Mouse (Mus musculus) layer of hippocampus, postnatal 10 days (tissue): Measurements from ENCODE around the gene Lalba. TPM values are rescaled to one million over a fixed set of nuclear protein-coding genes. Genes with fewer than 3 reads are reported as not detected.
"Not testable (repeated sequence)": the region's sequence is repeated elsewhere in the genome, so short reads cannot be mapped to it uniquely, and the experiment has no call there.

ENCODE experiments used
- DNase-seq, 2 experiments: peaks; one replicate each; pipeline ENCODE4 v3.0.0; 2021; ENCODE audit warnings: low spot score in 2 of 2
- long read RNA-seq: library from polyadenylated mRNA; stranded (forward); transcript quantifications from one replicate; pipeline ENCODE4 v2.0.0, GENCODE M21; 2023
- total RNA-seq, 2 experiments: library from RNA; stranded (reverse); gene quantifications; 2 replicates each; pipeline ENCODE4 v1.2.3; 2021

Lalba gene
- total RNA-seq: not detected
- long read RNA-seq: 0 reads

DNA sequence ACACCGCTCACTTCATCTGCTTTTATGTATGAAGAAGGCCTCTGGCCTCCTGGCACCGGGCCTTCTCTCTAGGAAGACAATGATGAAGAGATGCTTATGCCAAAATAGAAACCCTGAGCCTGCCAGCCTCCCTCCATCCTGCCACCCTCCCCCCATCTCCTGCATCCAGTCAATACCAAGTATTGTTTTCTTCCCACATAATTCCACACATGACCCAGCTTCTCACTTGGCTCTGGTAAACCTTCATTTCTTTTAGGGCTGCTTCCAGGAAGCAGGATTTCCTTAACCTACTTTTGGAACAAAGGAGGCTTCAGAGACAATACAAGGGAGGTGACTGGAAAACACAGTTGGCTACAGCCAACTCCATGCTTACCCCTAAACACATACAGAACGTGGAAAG lies at the start of gene Lalba:
TSS of gene Lalba (minus strand) at position 21 of the 400 bp plus-strand sequence.
- DNase-seq: no peak

GRCm38 (mm10) chr15:98532281-98532680 lies 49.8 kb upstream of the Lalba start:
- DNase-seq: no peak

GRCm38 (mm10) chr15:98528066-98528563 lies 45.6 kb upstream of the Lalba start:
- DNase-seq: no peak

DNA sequence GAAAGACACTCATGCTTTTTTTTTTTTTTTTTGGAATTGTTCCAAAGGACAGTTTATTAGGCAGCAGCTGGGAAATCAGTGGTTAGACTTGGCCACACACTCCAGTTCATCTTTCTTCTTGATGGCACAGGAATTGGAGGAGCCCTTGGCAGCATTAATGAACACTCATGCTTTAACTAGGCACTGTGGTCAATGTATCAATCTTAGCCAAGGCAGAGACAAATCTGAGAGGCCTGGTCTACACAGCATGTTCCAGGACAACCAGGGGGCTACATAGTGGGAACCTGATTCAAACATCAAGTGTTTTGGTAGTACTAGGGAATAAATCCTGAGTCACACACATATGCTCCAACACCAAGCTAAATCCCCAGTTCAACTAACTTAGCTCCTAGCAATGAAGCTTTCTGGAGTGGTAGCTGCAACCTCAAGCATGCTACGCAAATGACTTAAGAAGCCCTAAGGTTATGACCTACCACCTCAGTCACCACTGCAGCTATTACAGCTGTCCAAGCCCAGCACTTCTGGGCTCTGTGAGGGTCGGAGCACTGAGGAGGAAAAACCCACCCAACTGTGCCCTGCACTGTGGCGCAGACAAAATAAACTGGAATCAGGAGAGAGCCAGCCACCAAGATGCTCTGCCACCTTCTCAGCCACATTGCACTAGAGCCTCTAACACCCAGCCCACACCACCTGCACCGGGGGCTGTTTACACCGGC lies 44.7 kb upstream of the Lalba start:
- no peak for DNase-seq

GRCm38 (mm10) chr15:98526057-98526456 lies 43.5 kb upstream of the Lalba start:
- no peak for DNase-seq

- DNase-seq: no peak
These were observed 38.7 kb upstream of the Lalba start for GRCm38 (mm10) chr15:98521245-98521644.

DNA sequence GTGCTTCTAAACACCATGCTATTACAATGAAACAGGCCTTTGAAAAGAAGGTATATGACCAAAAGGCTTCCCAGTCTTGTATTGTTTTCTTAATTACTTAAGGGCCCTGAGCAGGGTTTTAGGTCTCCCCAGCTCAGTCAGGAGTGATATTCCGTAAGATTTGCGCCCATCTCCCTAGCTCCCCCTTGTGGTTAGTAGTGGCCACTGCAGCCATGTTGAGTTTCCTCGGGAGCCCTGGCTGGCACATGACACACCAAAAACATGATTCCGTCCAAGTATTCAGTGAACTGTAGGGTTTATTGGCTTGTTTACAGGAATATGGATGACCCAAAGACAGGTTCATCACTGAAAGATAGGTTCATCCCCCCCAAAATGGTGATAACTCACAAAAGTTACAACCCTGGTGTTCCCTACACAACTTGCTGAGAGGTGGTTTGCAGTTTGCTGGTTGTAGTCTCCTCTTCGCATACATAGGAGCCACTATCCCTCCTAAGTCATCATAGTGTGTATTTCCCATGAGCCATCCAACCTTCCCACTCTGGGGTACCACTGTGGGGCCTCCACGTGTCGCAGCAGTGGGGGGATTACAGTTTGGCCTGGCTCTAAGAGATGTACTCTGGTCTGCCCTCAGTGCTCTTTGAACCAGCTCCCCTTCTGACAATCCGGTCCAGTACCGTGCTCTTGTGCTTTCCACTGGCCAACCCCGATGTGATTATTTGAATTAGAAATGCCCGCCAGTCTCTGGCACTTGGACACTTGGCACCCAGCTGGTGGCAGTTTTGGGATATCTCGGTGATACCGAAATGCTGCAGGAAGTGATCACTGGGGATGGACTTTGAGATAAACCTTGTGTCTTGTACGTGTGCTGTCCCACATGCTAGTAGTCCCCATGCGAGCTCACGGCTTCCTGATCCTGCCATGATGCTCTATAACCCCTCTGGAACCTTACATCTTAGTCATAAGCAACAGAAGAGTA lies 35.1 kb upstream of the Lalba start:
- DNase-seq: peak; percentile 69 to 71

DNA sequence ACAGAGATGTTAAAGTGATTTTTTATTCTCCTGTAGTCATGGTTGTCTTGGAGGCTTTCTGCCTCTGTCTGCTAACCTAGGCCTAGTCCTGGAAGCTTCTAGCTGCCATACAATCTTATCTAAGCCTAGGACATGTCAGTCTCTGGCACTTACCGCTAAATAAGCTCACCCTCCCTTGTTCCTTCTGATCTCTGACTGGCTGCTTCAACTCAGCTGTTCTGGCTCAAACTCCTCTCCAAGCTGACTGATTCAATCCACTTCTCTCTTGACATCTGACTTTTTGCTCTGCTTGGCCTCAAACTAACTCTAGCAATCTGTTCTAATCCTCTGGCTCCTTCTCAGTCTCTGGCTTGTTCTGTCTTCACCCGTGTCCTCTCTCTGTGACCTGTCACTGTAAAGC lies 32.3 kb upstream of the Lalba start:
- not testable (repeated sequence) for DNase-seq

GRCm38 (mm10) chr15:98514146-98514545 lies 31.6 kb upstream of the Lalba start:
- DNase-seq: no peak

- not testable (repeated sequence) for DNase-seq
These were observed 31.2 kb upstream of the Lalba start for GRCm38 (mm10) chr15:98513676-98514075.

DNA sequence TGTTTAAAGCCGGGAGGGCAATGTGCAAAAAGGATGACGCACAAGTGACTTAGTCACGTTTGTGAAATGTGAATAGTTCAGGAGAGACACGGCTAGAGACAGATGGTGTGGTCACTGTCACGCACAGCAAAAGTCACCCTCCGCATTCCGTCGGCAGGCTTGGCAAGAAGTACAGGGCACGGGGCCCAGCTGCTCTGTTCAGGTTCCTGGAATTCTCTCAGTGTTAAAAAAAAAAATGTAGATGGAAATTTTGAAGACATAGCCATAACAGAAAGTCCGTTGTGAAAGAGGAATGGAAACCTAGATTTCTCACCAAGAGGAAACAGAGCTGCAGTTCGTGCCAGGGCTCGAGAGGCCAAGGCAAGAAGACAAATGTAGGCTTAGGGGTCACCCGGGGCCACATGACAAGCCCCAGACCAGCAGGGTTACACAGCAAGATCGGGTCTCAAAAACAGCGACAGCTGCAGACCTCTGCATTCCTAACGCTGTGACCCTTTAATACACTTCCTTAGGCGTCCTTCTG lies 30.3 kb upstream of the Lalba start:
- no peak for DNase-seq

- DNase-seq: no peak
These were observed 29.7 kb upstream of the Lalba start for GRCm38 (mm10) chr15:98512232-98512631.

DNA sequence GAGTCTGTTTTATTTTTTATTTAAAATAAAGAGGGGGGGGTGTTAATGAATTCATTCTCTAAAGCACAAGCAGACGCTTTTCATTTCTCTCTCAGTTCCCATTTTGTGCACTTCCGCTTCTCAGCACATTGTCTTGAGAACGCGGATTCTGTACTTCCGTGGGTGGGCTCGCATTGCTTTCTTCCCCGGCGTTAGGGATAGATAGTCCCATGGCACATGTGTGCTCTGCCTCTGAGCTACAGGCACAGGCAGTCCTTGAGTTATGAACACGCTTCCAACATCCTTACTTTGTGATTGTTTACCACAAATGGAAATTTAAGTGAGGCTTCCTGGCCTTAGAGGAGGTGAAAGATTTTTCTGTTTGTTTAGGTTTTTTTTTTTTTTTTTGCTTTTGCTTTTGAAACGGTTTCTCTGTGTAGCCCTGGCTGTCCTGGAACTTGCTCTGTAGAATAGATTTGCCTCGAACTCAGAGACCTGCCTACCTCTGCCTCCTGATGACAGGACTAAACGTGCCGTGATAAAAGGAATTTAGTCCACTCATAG lies 28.9 kb upstream of the Lalba start:
- DNase-seq: no peak

DNA sequence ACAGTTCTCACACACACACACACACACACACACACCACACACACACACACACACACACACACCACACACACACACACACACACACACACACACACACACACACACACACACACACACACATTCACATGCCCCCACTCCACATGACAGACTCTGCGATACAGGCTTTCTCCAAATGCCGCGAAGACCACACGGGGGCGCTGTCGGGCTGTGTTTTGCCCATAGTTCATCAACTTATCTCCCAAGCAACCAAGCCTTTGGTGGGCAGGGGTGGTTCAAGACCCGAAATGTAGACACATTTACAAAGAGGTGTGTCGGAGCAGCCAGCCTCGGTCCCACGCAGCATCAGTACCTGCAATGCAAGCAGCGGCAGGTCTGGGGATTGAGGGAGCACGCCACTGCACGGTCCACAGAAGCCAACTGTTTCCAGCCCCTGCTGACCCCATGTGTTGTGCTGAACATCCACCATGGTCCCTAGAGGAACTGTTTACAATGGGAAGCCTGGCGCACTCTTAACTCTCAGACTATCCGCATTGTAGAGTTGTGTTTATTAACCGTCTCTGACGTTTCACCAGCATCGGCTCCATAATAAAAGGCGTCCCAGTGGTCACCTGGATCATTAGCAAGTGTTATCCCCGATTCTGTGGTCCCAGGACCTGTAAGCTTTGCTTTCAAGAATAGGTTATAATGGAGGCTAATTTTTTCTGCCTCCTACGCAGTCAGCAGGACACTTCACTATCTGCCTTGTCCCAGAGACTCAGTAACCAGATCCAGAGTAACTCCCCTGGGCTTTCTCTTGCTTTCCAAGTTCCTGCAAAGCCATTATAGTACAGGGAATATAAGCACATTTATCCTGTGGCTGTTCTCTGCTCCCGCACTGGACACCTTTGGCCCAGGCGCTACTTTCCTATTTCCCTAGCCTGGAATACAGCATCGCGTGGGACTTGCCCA lies 28.2 kb upstream of the Lalba start:
- DNase-seq: peak; percentile 82 to 83

GRCm38 (mm10) chr15:98509387-98509786 lies 26.9 kb upstream of the Lalba start:
- DNase-seq: no peak

DNA sequence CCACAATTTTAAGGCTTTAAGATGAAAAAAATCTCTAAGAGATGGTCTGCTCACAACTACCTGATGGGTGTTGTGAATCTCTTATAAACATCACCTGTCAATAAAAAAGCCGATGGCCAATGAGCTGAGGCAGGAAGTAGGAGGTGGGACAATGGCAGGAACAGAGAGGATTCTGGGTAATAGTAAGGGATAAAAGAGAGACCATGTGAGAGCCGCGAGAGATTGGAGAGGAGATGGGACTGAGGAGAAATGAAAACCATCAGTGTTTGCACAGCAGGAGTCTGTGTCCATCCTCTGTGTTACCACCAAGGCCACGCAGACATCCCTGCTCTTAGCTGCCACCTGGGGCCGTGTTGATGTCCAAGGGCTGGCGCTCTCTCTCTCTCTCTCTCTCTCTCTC lies 24.8 kb upstream of the Lalba start:
- no peak for DNase-seq

DNA sequence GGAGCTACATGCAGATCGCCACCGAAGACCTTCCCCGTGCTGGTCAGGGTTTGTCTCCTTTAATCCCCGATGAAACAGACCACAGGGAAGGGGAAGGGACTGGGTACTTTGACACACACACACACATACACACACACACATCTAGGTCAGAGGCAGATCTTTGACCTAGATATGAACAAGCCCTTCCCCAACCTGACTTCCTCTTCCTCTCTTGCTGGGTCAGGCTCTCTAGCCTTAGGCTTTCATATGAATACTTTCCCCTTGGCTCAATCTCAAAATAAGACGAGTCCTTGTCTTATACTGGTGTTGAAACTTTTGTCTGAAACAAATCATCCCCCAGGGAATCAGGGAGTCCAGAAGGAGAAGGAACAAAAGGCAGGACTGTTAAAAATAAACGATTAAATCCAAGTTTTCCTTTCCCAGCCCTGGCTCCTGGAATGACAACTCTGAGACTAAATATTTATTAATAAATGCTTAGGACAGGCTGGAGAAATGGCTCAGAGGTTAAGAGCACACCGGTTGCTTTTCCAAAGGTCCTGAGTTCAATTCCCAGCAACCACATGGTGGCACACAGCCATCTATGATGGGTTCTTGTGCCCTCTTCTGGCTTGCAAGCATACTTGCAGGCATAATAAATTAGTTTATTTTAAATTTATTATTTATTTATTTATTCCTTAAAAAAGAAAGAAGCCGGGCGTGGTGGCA lies 23.9 kb upstream of the Lalba start:
- no peak for DNase-seq

DNA sequence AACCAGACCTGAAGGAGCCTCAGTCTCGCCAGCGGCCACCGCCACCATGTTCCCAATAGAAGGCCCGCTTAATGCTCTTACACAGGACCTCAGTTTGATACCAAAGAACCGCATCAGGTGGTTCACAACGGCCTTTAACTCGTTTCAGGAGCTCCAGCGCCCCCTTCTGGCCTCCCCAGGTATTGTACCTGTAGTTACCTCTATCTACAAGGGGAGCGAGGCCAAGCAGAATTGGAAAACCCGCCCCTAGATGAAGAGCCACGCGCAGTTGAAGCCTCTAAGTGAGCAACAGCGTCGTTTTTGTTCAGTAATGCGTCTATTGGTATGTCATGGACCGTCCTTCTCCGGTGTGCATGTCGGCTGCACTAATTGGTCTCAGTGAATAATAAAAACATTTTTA lies 22.0 kb upstream of the Lalba start:
- peak; percentile 76 to 77 for DNase-seq

DNA sequence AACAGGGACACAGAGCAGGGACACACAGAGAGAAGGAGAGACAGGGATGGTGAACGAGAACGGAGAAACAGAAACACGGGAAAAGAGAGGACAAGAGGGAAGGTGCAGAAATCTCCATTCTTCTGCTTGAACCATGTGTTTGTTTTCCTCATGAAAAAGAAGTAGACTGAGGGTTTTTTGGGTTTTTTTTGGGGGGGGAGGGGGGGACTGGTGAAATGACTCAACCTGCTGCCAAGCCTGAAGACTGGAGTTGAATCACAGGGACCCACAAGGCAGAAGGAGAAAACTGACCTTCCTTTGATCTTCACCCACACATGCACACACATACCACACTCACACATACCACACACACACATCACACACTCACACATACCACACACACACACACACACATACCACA lies 20.8 kb upstream of the Lalba start:
- DNase-seq: no peak

DNA sequence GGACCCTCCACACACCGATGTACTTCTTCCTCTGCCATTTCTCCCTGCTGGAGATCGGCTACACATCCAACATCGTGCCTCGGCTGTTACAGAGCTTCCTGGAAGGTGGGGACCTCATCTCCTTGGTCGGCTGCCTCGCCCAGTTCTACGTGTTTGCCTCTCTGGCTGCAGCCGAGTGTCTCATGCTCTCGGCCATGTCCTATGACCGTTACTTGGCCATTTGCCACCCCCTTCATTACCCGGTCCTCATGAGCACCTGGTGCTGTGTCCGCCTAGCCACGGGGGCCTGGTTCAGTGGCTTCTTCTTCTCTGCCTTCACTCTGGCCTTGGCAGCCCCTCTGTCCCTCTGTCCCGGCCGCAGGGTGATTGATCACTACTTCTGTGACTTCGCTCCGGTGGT lies 15.1 kb upstream of the Lalba start:
- no peak for DNase-seq
